Mouse (Mus musculus) liver, postnatal 0 days (tissue): Measurements from ENCODE around the gene Dus1l.

ENCODE experiments used
- CTCF ChIP-seq: sonication (generic); IDR thresholded peaks from 2 replicates; pipeline ENCODE4 v1.5.1; 2016; ENCODE audit warnings: antibody characterized with exemption, low read depth
- EP300 ChIP-seq: IDR thresholded peaks from 2 replicates; pipeline ENCODE4 v1.6.1; 2016; ENCODE audit warnings: antibody characterized with exemption, low read depth, mild to moderate bottlenecking

GRCm38 (mm10) chr11:120783426-120784063, 12.7 kb downstream of the Dus1l start:
- TF ChIP-seq CTCF (no peak), EP300 (no peak)
